ENCODE assay signal across 11 mouse cellular contexts in the genomic region with DNA sequence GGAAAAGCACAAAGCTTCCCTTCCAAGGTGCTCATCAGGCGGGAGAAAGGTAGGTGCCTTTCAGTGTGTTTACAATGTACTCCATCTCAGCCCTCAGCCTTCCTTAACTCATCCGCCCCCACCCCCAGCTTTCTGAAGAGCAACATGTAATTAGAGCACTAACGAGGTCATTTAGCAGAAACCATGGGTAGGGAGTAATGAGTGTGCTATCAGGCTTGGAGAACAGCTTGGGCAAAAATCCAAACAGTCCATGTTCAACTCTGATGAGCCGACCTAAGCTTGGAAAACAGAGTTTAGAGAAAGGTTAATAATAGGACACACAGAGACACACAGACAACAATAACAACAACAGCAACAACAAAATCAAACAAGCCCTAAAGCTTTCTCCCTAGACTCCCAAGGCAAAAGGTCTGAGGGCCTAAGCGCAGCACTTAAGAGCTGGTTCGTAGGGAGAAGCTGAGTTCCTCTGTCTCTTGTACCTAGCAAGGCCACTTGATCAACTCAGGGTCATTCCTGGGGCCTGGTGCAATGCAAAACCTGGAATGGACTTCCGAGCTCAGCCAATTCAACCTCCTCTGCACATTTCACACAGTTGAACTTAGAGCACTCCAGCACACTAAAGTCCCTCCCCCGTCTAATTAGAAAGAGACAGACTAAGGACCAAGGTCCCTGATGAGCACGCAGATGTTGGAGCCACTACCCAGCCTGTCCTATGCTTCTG. TPM values are rescaled to one million over a fixed set of nuclear protein-coding genes. Genes with fewer than 3 reads are reported as not detected.
DNase-seq lines count a peak whose midpoint lies in the region; ATAC-seq and TF ChIP-seq lines count a peak whose summit lies in the region.
"Had no signal": no experiment of that assay in that cellular context is flagged by ENCODE, and none has a peak within 500 bp of the region (broad histone marks: within the 10 kb centered on the region; RNA-seq: fewer than 3 reads in every experiment).

No protein-coding gene starts in this region.

- H3K4me2 ChIP-seq in limb, embryonic 11.5 days (ENCODE audit: low read depth, severe bottlenecking): no peak overlapping the region
- H3K4me2 ChIP-seq: embryonic facial prominence, embryonic 15.5 days; limb, embryonic 15.5 days had no signal

- no peak for TF ChIP-seq CTCF in left cerebral cortex, adult 2 months (IDR thresholded peaks at IDR 0.05)

- no peak overlapping the region for H3K9ac ChIP-seq in limb, embryonic 11.5 days (ENCODE audit: low read length)
- H3K9ac ChIP-seq: embryonic facial prominence, embryonic 15.5 days; limb, embryonic 15.5 days had no signal

- peak; percentile 83 for DNase-seq in ES-CJ7 (ENCODE audit: low read depth, low spot score)
- DNase-seq in adrenal gland, adult (ENCODE audit: inconsistent age in 2 of 2, low spot score in 1 of 2): peak; percentile 84 to 93
- DNase-seq in forelimb bud, embryonic 11.5 days (ENCODE audit: low read depth, low spot score): peak; percentile 33
- DNase-seq in limb, embryonic 11.5 days (ENCODE audit: low spot score): peak; percentile 58
- DNase-seq in cerebellum, adult 18-20 months: no peak
- no peak for DNase-seq in left cerebral cortex, adult 2 months (ENCODE audit: extremely low spot score in 1 of 2, low spot score in 2 of 2)
- no peak for DNase-seq in frontal cortex, adult 2 months (ENCODE audit: extremely low spot score in 1 of 2, low spot score in 1 of 2)
- DNase-seq in midbrain, embryonic 10.5 days (ENCODE audit: low spot score): no peak

- no peaks in the 10 kb centered on the region for H3K9me3 ChIP-seq in limb, embryonic 11.5 days (ENCODE audit: control insufficient read depth, low read length)
- no peaks in the 10 kb centered on the region for H3K9me3 ChIP-seq in midbrain, embryonic 10.5 days (replicated peaks)
- H3K9me3 ChIP-seq: embryonic facial prominence, embryonic 15.5 days; limb, embryonic 15.5 days had no signal

- WGBS in limb, embryonic 11.5 days: 34% methylated on average over 9 of the region's 9 CpGs
- 68% methylated on average over 9 of the region's 9 CpGs for WGBS in midbrain, embryonic 10.5 days

- ATAC-seq in limb, embryonic 11.5 days (ENCODE audit: insufficient number of reproducible peaks, low FRiP score, low TSS enrichment, low read depth): no peak
- ATAC-seq: Patski had no signal

- H3K4me3 ChIP-seq in limb, embryonic 11.5 days (ENCODE audit: low read depth, low read length): no peak overlapping the region
- no peak overlapping the region for H3K4me3 ChIP-seq in left cerebral cortex, adult 2 months
- no peak overlapping the region for H3K4me3 ChIP-seq in midbrain, embryonic 10.5 days
- H3K4me3 ChIP-seq: embryonic facial prominence, embryonic 15.5 days; limb, embryonic 15.5 days had no signal

- no peaks in the 10 kb centered on the region for H3K36me3 ChIP-seq in limb, embryonic 11.5 days (ENCODE audit: control insufficient read depth, insufficient read depth, low read length)
- H3K36me3 ChIP-seq in midbrain, embryonic 10.5 days: no peaks in the 10 kb centered on the region
- H3K36me3 ChIP-seq: embryonic facial prominence, embryonic 15.5 days; limb, embryonic 15.5 days had no signal

- H3K27ac ChIP-seq in limb, embryonic 11.5 days (replicated peaks; ENCODE audit: low read depth, low read length): no peak overlapping the region
- no peak overlapping the region for H3K27ac ChIP-seq in left cerebral cortex, adult 2 months
- no peak overlapping the region for H3K27ac ChIP-seq in midbrain, embryonic 10.5 days (replicated peaks)
- H3K27ac ChIP-seq: embryonic facial prominence, embryonic 15.5 days; limb, embryonic 15.5 days had no signal

- intact Hi-C loops in left cerebral cortex, adult 2 months (cut with DNase I): no loop called here

- H3K4me1 ChIP-seq in limb, embryonic 11.5 days (ENCODE audit: control insufficient read depth, insufficient read depth, low read length): 0 out of 2 replicates have a peak, but pooled peaks cover 4% of the 10 kb centered on the region
- no peaks in the 10 kb centered on the region for H3K4me1 ChIP-seq in midbrain, embryonic 10.5 days

- H3K27me3 ChIP-seq in limb, embryonic 11.5 days (ENCODE audit: control insufficient read depth, insufficient read depth, low read length): no peaks in the 10 kb centered on the region
- H3K27me3 ChIP-seq in midbrain, embryonic 10.5 days (ENCODE audit: low read depth, poor library complexity, severe bottlenecking): no peaks in the 10 kb centered on the region; the same call in 1 of the 2 replicates
- H3K27me3 ChIP-seq: embryonic facial prominence, embryonic 15.5 days; limb, embryonic 15.5 days; Patski had no signal

RNA-seq across cellular contexts. Expression of gene Lmo4, which starts 40.2 kb away (rescaled TPM):
- 95.7 and 100 TPM in 2 replicates for polyA plus RNA-seq in limb, embryonic 11.5 days (2014; fragmentation: Nextera tagmentation; extraction: Ambion mirVana)
- total RNA-seq in left cerebral cortex, adult 2 months (2021): 100 to 1,000 TPM; 294 to 324 TPM
- 276 and 304 TPM in 2 replicates for polyA plus RNA-seq in frontal cortex, adult 2 months (2012; rRNA removed)
- polyA plus RNA-seq in midbrain, embryonic 10.5 days (2016; fragmentation: Nextera tagmentation; extraction: Ambion mirVana): 26.8 and 27.4 TPM in 2 replicates

Comparison
In these comparisons a context has a peak if more than half of its experiments do, and no peak if none do; other contexts are left out.
1. DNase-seq: peak in ES-CJ7 (single experiment), adrenal gland, adult (2 of 2), forelimb bud, embryonic 11.5 days (single experiment) and limb, embryonic 11.5 days (single experiment); none in cerebellum, adult 18-20 months (0 of 2), left cerebral cortex, adult 2 months (0 of 2), frontal cortex, adult 2 months (0 of 2) and midbrain, embryonic 10.5 days (single experiment).